Mouse (Mus musculus): ENCODE results near the gene Gdf11. TPM values are rescaled to one million over a fixed set of nuclear protein-coding genes. Genes with fewer than 3 reads are reported as not detected.

Gene Gdf11
- total and polyA plus RNA-seq, 3 experiments: 3.4 to 7.3 (median 4.5) TPM

DNA sequence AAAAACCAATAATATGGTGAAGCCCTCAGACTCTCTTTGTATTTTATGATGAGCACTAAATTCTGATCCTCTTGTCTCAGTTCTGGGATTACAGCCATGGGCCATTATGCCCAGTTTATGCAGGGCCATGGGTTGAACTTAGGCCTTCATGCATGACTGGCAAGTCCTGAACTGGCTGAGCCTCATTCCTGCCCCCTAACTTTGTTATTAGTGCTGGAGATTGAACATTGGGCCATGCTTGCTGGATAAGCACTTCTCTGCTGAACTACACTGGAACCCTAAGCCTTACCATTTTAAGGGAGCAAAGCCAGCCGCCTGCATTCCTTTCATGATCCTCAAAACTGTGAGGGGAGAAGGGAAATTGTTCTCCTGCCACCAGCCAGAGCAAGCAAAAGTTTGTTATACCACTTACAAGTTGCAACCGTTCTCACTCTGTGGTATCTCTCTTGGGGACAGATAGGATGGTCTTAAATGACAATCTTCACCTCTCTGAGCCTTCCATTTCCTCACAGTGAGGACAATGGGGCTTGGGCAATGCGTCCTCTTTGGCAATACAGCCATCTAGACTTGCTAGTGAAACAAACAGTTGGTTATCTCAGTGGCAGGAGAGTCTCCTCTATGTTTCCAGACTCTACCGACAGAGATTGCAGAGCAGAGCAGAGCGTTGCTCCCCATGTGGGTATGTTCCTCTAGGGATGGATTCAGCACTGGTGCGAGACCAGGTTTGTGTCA lies 8.4 kb upstream of the Gdf11 start:
- dilution Hi-C loops (cut with MboI; ENCODE audit: extremely low pct_ligation_motif_present, extremely low pct_unique_long_range_greater_than_20kb, low sequenced_read_pairs): no loop called here
- no peak for DNase-seq (ENCODE audit: extremely low read depth)
- TF ChIP-seq ETS1 (conservative IDR thresholded peaks at IDR 0.05; ENCODE audit: low read depth, low read length): no peak
- no peak for TF ChIP-seq USF2 (conservative IDR thresholded peaks at IDR 0.05; ENCODE audit: low read depth, low read length)
- TF ChIP-seq ELF1 (IDR thresholded peaks at IDR 0.05; ENCODE audit: low read depth, low read length): no peak
- H3K4me1 ChIP-seq (ENCODE audit: control insufficient read depth in 1 of 2, insufficient read depth in 2 of 2): peaks cover 8% of the 10 kb centered on the region in 2 experiments; a peak in 3 of 4 replicates
- H3K27me3 ChIP-seq (replicated peaks): peaks cover 11% of the 10 kb centered on the region
- H3K27ac ChIP-seq (ENCODE audit: insufficient read depth, low read depth): no peak overlapping the region
- in situ Hi-C loops (cut with MboI; ENCODE audit: low pct_ligation_motif_present, low pct_unique_long_range_greater_than_20kb, low sequenced_read_pairs): loop anchor here (5.0 kb wide), 2 partner anchors 63 to 128 kb away; no protein-coding TSS in a partner anchor
- no peaks in the 10 kb centered on the region for H3K79me2 ChIP-seq (replicated peaks; ENCODE audit: control insufficient read depth, extremely low read depth, insufficient read depth, poor library complexity, severe bottlenecking)
- no peak overlapping the region for H3K4me2 ChIP-seq (ENCODE audit: insufficient read depth, low read depth, poor library complexity, severe bottlenecking)
- H3K4me3 ChIP-seq (replicated peaks in 1 of 3; ENCODE audit: low read depth in 2 of 3, low read length in 2 of 3, poor library complexity in 1 of 3): no peak overlapping the region
- H3K9ac ChIP-seq (ENCODE audit: insufficient read depth, low read depth): no peak overlapping the region
- H3K36me3 ChIP-seq (replicated peaks in 1 of 2; ENCODE audit: control insufficient read depth in 1 of 2, insufficient read depth in 1 of 2, low read length in 1 of 2): no peaks in the 10 kb centered on the region
- H3K9me3 ChIP-seq (replicated peaks; ENCODE audit: low read length): no peaks in the 10 kb centered on the region

DNA sequence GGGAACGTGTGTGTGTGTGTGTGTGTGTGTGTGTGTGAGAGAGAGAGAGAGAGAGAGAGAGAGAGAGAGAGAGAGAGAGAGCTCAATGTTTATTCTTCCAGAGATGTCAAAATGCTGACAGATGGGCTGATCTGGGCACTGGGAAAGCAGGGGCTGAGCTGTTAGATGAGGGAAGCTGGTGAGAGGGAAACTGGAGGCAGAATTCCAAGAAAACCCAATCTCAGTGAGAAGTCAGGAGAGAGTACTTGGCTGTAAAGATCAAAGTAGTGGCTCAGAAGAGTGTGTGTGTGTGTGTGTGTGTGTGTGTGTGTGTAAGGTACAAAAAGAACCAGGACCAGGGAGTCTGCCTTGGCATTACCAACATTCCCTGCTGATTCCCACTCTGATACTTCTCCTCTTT lies 6.0 kb upstream of the Gdf11 start:
- no peak overlapping the region for H3K27ac ChIP-seq (ENCODE audit: insufficient read depth, low read depth)
- no peaks in the 10 kb centered on the region for H3K9me3 ChIP-seq (replicated peaks; ENCODE audit: low read length)
- H3K4me1 ChIP-seq (ENCODE audit: control insufficient read depth in 1 of 2, insufficient read depth in 2 of 2): peaks cover 5 to 9% of the 10 kb centered on the region in 2 experiments; a peak in 3 of 4 replicates
- DNase-seq (ENCODE audit: extremely low read depth): no peak
- H3K79me2 ChIP-seq (replicated peaks; ENCODE audit: control insufficient read depth, extremely low read depth, insufficient read depth, poor library complexity, severe bottlenecking): no peaks in the 10 kb centered on the region
- no peak for TF ChIP-seq CTCF (conservative IDR thresholded peaks at IDR 0.05 in 1 of 2, IDR thresholded peaks at IDR 0.05 in 1 of 2; ENCODE audit: low read depth in 2 of 2, low read length in 2 of 2)
- no peak for TF ChIP-seq GABPA (IDR thresholded peaks at IDR 0.05; ENCODE audit: insufficient replicate concordance, low read depth, low read length)
- TF ChIP-seq MAX (IDR thresholded peaks at IDR 0.05; ENCODE audit: low read length): no peak
- TF ChIP-seq ETS1 (conservative IDR thresholded peaks at IDR 0.05; ENCODE audit: low read depth, low read length): no peak
- no peak for TF ChIP-seq USF1 (IDR thresholded peaks at IDR 0.05; ENCODE audit: low read depth, low read length)
- TF ChIP-seq POLR2AphosphoS2 (IDR thresholded peaks at IDR 0.05; ENCODE audit: low read depth, low read length): no peak
- TF ChIP-seq TCF12 (IDR thresholded peaks at IDR 0.05; ENCODE audit: low read depth, low read length): no peak
- TF ChIP-seq MAFK (IDR thresholded peaks at IDR 0.05; ENCODE audit: insufficient replicate concordance, low read length): no peak
- TF ChIP-seq ZMIZ1 (IDR thresholded peaks at IDR 0.05; ENCODE audit: low read depth, low read length): no peak
- TF ChIP-seq ZKSCAN1 (IDR thresholded peaks at IDR 0.05; ENCODE audit: borderline replicate concordance, low read depth, low read length): no peak
- TF ChIP-seq ELF1 (IDR thresholded peaks at IDR 0.05; ENCODE audit: low read depth, low read length): no peak
- no peak for TF ChIP-seq TBP (conservative IDR thresholded peaks at IDR 0.05; ENCODE audit: low read depth, low read length)
- no peak for TF ChIP-seq E2F4 (IDR thresholded peaks at IDR 0.05; ENCODE audit: insufficient replicate concordance, low read depth, low read length)
- no peak for TF ChIP-seq CHD1 (IDR thresholded peaks at IDR 0.05; ENCODE audit: low read depth, low read length)
- no peak for TF ChIP-seq BHLHE40 (IDR thresholded peaks at IDR 0.05; ENCODE audit: low read depth, low read length)
- no peak for TF ChIP-seq MAZ (IDR thresholded peaks at IDR 0.05; ENCODE audit: low read depth, low read length)
- TF ChIP-seq JUN (IDR thresholded peaks at IDR 0.05; ENCODE audit: insufficient read depth, low read depth, low read length): no peak
- no peak for TF ChIP-seq RAD21 (IDR thresholded peaks at IDR 0.05; ENCODE audit: low read depth, low read length)
- TF ChIP-seq NRF1 (IDR thresholded peaks at IDR 0.05; ENCODE audit: low read depth, low read length): no peak
- TF ChIP-seq USF2 (conservative IDR thresholded peaks at IDR 0.05; ENCODE audit: low read depth, low read length): no peak
- no peaks in the 10 kb centered on the region for H3K36me3 ChIP-seq (replicated peaks in 1 of 2; ENCODE audit: control insufficient read depth in 1 of 2, insufficient read depth in 1 of 2, low read length in 1 of 2)
- dilution Hi-C loops (cut with MboI; ENCODE audit: extremely low pct_ligation_motif_present, extremely low pct_unique_long_range_greater_than_20kb, low sequenced_read_pairs) (no loop called here), in situ Hi-C loops (cut with MboI; ENCODE audit: low pct_ligation_motif_present, low pct_unique_long_range_greater_than_20kb, low sequenced_read_pairs) (loop anchor here (5.0 kb wide), 2 partner anchors 60 to 125 kb away; no protein-coding TSS in a partner anchor)
- no peak overlapping the region for H3K9ac ChIP-seq (ENCODE audit: insufficient read depth, low read depth)
- H3K4me3 ChIP-seq (replicated peaks in 1 of 3; ENCODE audit: low read depth in 2 of 3, low read length in 2 of 3, poor library complexity in 1 of 3): no peak overlapping the region
- H3K27me3 ChIP-seq (replicated peaks): peaks cover 20% of the 10 kb centered on the region
- no peak overlapping the region for H3K4me2 ChIP-seq (ENCODE audit: insufficient read depth, low read depth, poor library complexity, severe bottlenecking)

Data from CH12.LX (cell line).